Mouse (Mus musculus) bone marrow macrophage, adult 2 months (primary cell): ENCODE results near the gene Rnf180.

Experiments used
- CTCF ChIP-seq: IDR thresholded peaks from 2 replicates; pipeline ENCODE4 v1.5.1; 2012; ENCODE audit warnings: low read depth, mild to moderate bottlenecking, low read length, moderate library complexity
- POLR2A ChIP-seq: IDR thresholded peaks from 2 replicates; pipeline ENCODE4 v1.6.1; 2012; ENCODE audit warnings: mild to moderate bottlenecking, low read depth, low read length, borderline replicate concordance

DNA sequence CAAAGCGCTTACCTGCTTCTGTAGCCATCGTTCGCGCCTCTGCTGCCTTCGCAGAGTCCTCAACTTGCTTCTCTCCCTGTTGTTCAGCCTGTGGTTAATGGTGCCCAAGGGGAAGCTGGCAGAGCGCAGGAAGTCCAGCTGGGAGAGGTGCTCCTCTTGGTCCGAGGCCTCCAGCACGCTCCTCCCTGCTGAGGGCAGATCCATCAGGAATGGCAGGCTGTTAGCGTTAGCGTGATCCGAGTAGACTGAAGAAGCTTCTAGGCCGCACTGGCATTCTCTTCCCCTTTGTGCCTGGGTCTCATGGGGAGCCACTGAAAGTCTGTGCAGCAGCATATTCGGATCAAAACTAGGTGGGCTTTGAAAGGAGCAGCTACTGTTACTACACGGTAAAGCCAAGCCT lies 45.0 kb downstream of the Rnf180 start:
- TF ChIP-seq POLR2A (no peak), CTCF (no peak)
